Mouse (Mus musculus): ENCODE measurements at regions not wholly inside any gene's neighbourhood (a gene's known extent, or its start where the extent isn't known, plus 50 kb on each side); places are given as distances from the start of the nearest gene placed in this dataset.

GRCm38 (mm10) chr2:3890462-3890861, 127.1 kb upstream of the Frmd4a start:
- no peak overlapping the region for H3K27ac ChIP-seq
- no peak for ATAC-seq
- no peaks in the 10 kb centered on the region for H3K36me3 ChIP-seq (ENCODE audit: insufficient read depth, low read length)
- no peak overlapping the region for H3K4me2 ChIP-seq (ENCODE audit: low read depth, low read length)
- H3K4me3 ChIP-seq (ENCODE audit: low read length), result no peak overlapping the region
- WGBS, result 43% methylated on average over 8 of the region's 8 CpGs
- H3K4me1 ChIP-seq (ENCODE audit: insufficient read depth, low read length), result peaks cover 5% of the 10 kb centered on the region; the same call in 1 of the 2 replicates
- no peak overlapping the region for H3K9ac ChIP-seq (replicated peaks; ENCODE audit: low read length)
- no peak for TF ChIP-seq CTCF (IDR thresholded peaks at IDR 0.05; ENCODE audit: low read depth)
- no peak for DNase-seq (ENCODE audit: low spot score)
- no peaks in the 10 kb centered on the region for H3K27me3 ChIP-seq (ENCODE audit: insufficient read depth, low read length)
- H3K9me3 ChIP-seq (ENCODE audit: low read length), result no peaks in the 10 kb centered on the region

GRCm38 (mm10) chr2:3907026-3907425, 110.5 kb upstream of the Frmd4a start:
- DNase-seq (ENCODE audit: low spot score), result no peak
- H3K27me3 ChIP-seq (ENCODE audit: insufficient read depth, low read length), result no peaks in the 10 kb centered on the region
- peaks cover 4% of the 10 kb centered on the region; the same call in 1 of the 2 replicates for H3K4me1 ChIP-seq (ENCODE audit: insufficient read depth, low read length)
- H3K4me2 ChIP-seq (ENCODE audit: low read depth, low read length), result no peak overlapping the region
- no peak for ATAC-seq
- H3K9ac ChIP-seq (replicated peaks; ENCODE audit: low read length), result no peak overlapping the region
- H3K27ac ChIP-seq, result no peak overlapping the region
- TF ChIP-seq CTCF (IDR thresholded peaks at IDR 0.05; ENCODE audit: low read depth), result no peak
- H3K36me3 ChIP-seq (ENCODE audit: insufficient read depth, low read length), result no peaks in the 10 kb centered on the region
- H3K4me3 ChIP-seq (ENCODE audit: low read length), result no peak overlapping the region
- WGBS, result 94% methylated on average over 4 of the region's 4 CpGs
- H3K9me3 ChIP-seq (ENCODE audit: low read length), result no peaks in the 10 kb centered on the region

- Histone ChIP-seq H3K4me2 (ENCODE audit: low read depth, low read length) (no peak overlapping the region), H3K4me3 (ENCODE audit: low read length) (no peak overlapping the region), H3K27ac (peak overlapping the region; percentile 27; the same call in 1 of the 2 replicates), H3K4me1 (ENCODE audit: insufficient read depth, low read length) (peaks cover 4% of the 10 kb centered on the region; the same call in 1 of the 2 replicates), H3K36me3 (ENCODE audit: insufficient read depth, low read length) (no peaks in the 10 kb centered on the region), H3K9ac (replicated peaks; ENCODE audit: low read length) (no peak overlapping the region), H3K9me3 (ENCODE audit: low read length) (no peaks in the 10 kb centered on the region), H3K27me3 (ENCODE audit: insufficient read depth, low read length) (no peaks in the 10 kb centered on the region)
- 49% methylated on average over 3 of the region's 3 CpGs for WGBS
- peak; percentile 89 for ATAC-seq
- no peak for TF ChIP-seq CTCF (IDR thresholded peaks at IDR 0.05; ENCODE audit: low read depth)
- peak; percentile 82 for DNase-seq (ENCODE audit: low spot score)
Measured at GRCm38 (mm10) chr2:3908192-3908591, 109.3 kb upstream of the Frmd4a start.

- Histone ChIP-seq H3K36me3 (ENCODE audit: insufficient read depth, low read length) (no peaks in the 10 kb centered on the region), H3K27ac (peak overlapping the region; percentile 34; the same call in 1 of the 2 replicates), H3K9me3 (ENCODE audit: low read length) (no peaks in the 10 kb centered on the region), H3K27me3 (ENCODE audit: insufficient read depth, low read length) (no peaks in the 10 kb centered on the region), H3K4me1 (ENCODE audit: insufficient read depth, low read length) (peaks cover 4% of the 10 kb centered on the region; the same call in 1 of the 2 replicates), H3K4me3 (ENCODE audit: low read length) (no peak overlapping the region), H3K4me2 (ENCODE audit: low read depth, low read length) (no peak overlapping the region), H3K9ac (replicated peaks; ENCODE audit: low read length) (no peak overlapping the region)
- WGBS, result 32% methylated on average over 9 of the region's 9 CpGs
- ATAC-seq (peak; percentile 39; the same call in 1 of the 2 replicates), DNase-seq (ENCODE audit: low spot score) (peak; percentile 46)
- TF ChIP-seq CTCF (IDR thresholded peaks at IDR 0.05; ENCODE audit: low read depth), result no peak
Measured at GRCm38 (mm10) chr2:3910086-3910891, 107.2 kb upstream of the Frmd4a start.

GRCm38 (mm10) chr2:3915141-3915540, 102.4 kb upstream of the Frmd4a start:
- Histone ChIP-seq H3K4me1 (ENCODE audit: insufficient read depth, low read length) (0 out of 2 replicates have a peak, but pooled peaks cover 4% of the 10 kb centered on the region), H3K4me3 (ENCODE audit: low read length) (no peak overlapping the region), H3K27ac (no peak overlapping the region), H3K4me2 (ENCODE audit: low read depth, low read length) (no peak overlapping the region), H3K9me3 (ENCODE audit: low read length) (no peaks in the 10 kb centered on the region), H3K9ac (replicated peaks; ENCODE audit: low read length) (no peak overlapping the region), H3K36me3 (ENCODE audit: insufficient read depth, low read length) (no peaks in the 10 kb centered on the region), H3K27me3 (ENCODE audit: insufficient read depth, low read length) (no peaks in the 10 kb centered on the region)
- ATAC-seq, result no peak
- TF ChIP-seq CTCF (IDR thresholded peaks at IDR 0.05; ENCODE audit: low read depth), result no peak
- DNase-seq (ENCODE audit: low spot score), result no peak
- 81% methylated on average over 7 of the region's 7 CpGs for WGBS

- Histone ChIP-seq H3K27me3 (ENCODE audit: insufficient read depth, low read length) (no peaks in the 10 kb centered on the region), H3K9ac (replicated peaks; ENCODE audit: low read length) (no peak overlapping the region), H3K27ac (no peak overlapping the region), H3K4me1 (ENCODE audit: insufficient read depth, low read length) (no peaks in the 10 kb centered on the region), H3K4me2 (ENCODE audit: low read depth, low read length) (no peak overlapping the region), H3K36me3 (ENCODE audit: insufficient read depth, low read length) (no peaks in the 10 kb centered on the region), H3K4me3 (ENCODE audit: low read length) (no peak overlapping the region), H3K9me3 (ENCODE audit: low read length) (no peaks in the 10 kb centered on the region)
- DNase-seq (ENCODE audit: low spot score) (no peak), ATAC-seq (no peak)
- 94% methylated on average over 3 of the region's 3 CpGs for WGBS
- TF ChIP-seq CTCF (IDR thresholded peaks at IDR 0.05; ENCODE audit: low read depth), result no peak
Measured at GRCm38 (mm10) chr2:3916365-3916764, 101.2 kb upstream of the Frmd4a start.

GRCm38 (mm10) chr2:3918156-3918555, 99.4 kb upstream of the Frmd4a start:
- Histone ChIP-seq H3K9me3 (ENCODE audit: low read length) (no peaks in the 10 kb centered on the region), H3K9ac (replicated peaks; ENCODE audit: low read length) (no peak overlapping the region), H3K4me1 (ENCODE audit: insufficient read depth, low read length) (no peaks in the 10 kb centered on the region), H3K4me2 (ENCODE audit: low read depth, low read length) (no peak overlapping the region), H3K27me3 (ENCODE audit: insufficient read depth, low read length) (no peaks in the 10 kb centered on the region), H3K4me3 (ENCODE audit: low read length) (no peak overlapping the region), H3K27ac (no peak overlapping the region), H3K36me3 (ENCODE audit: insufficient read depth, low read length) (no peaks in the 10 kb centered on the region)
- DNase-seq (ENCODE audit: low spot score) (peak; percentile 34), ATAC-seq (no peak; the same call in 1 of the 2 replicates)
- no peak for TF ChIP-seq CTCF (IDR thresholded peaks at IDR 0.05; ENCODE audit: low read depth)
- WGBS, result 49% methylated on average over 6 of the region's 6 CpGs

Measured in hindbrain, postnatal 0 days (tissue).